Mouse (Mus musculus) CD4-positive helper T cell, adult 2 months (primary cell): ENCODE measurements around the gene Gpr50.

Experiments used
- DNase-seq: peaks from one replicate; pipeline ENCODE4 v3.0.0-alpha.2; 2012; ENCODE audit warnings: low read depth, missing footprints, low spot score

The Gpr50 gene

DNA sequence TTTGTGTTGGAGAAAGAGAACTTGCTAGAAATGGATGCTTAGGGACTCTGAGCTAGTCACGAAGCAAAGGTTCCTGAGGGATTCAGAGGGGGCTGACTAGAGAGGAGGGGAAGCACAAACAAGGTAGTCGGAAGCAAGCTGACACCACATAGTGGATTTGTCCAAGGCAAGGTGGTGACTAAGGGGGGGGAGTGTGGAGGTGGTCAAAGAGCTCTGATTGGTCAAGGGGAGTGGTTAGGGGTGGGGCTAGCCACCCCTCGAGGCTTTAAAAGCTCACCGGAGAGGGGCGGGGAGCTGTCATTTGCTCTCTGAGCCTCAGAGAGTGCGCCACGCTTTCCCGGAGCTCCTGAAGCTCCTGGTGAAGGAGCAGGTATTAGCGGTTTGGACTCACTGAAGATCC lies at the start of gene Gpr50:
Gene Gpr50, plus strand, starts transcription at position 294 of the 400 bp plus-strand sequence.
- DNase-seq, result no peak

DNA sequence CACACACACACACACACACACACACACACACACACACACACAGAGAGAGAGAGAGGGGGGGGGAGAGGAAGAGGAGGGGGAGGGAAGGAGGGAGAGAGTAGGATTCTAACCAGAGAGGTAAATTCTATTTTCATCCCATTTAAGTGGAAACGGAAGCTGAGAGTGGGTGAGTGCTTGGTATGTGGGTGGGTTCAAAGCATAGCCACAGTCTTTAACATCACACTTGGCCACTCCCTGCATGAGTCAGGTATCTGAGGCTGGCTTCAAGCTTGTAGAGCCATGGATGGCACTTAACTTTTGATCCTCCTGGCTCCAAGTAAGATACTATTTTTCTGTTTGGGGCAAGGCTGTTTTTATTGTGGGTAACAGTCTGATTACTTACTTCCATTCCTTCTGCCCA lies 41.2 kb upstream of the Gpr50 start:
- DNase-seq, result peak; percentile 50

DNA sequence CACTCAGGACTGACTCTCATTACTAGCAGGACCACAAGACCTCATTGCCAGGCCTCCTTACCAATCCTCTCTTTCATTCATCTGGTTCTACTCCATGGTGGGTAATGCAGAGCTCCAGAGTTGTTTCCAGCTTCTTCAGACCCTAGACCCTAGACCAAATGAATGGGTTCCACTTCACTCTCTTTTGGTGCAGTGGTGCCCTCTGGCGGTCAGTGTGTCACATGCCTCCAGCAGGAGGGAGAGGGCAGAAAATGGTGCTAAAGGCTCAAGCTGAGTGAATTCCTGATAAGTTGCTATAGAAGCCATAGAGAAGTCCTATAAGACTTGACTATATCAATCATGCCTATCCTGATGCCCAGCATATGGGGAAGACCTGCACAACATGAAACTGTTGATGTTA lies 39.6 kb upstream of the Gpr50 start:
- DNase-seq, result peak; percentile 10

DNA sequence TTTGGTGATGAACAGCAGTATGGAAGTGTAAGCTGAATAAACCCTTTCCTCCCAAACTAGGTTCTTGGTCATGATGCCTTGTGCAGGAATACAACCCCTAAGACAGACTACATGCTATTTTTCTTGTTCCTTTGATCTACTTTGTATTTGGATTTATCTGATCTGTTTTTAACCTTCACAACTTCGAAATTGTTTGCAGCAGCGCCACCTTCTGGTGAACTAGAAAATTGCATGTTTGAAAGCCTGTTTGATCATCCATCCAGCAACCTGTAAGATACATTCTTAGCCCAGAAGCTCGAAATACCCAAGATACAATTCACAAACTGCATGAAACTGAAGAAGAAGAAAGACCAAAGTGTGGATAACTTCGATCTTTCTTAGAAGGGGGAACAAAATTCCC lies 35.2 kb upstream of the Gpr50 start:
- DNase-seq, result peak; percentile 35

DNA sequence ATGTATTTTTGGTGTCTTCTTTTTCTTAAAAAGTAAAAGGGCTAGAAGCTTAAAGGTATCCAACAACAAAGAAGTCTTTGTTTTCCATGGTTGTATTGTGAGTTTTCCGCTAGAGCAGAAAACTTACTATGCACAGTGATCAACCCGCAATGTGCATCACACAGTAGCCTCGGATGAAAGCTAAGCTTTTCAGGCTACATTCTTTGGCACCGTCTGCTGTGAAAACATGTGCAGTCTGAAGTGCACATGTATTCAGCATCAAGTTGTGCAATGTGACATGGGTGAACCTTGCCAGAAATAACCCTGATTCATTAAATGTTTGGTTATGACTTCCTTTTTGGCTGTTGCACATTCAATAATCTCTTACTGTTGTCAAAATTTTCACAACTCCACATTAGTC lies 32.8 kb upstream of the Gpr50 start:
- DNase-seq, result no peak

DNA sequence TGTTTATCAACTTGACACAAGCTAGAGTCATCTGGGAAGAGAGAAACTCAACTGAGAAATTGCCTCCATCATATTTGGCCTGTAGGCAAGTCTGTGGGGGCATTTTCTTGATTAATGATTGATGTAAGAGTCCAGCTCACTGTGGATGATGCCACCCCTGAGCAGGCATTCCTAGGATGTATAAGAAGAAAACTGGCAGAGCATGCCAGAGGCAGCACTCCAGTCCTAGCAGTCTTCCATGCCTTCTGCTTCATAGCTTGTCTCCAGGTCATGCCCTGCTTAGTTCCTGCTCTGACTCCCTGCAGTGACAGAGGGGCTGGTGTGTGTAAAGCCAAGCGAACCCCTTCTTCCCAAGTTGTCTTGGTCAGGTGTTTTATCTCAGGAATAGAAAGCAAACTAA lies 32.3 kb upstream of the Gpr50 start:
- DNase-seq, result no peak

DNA sequence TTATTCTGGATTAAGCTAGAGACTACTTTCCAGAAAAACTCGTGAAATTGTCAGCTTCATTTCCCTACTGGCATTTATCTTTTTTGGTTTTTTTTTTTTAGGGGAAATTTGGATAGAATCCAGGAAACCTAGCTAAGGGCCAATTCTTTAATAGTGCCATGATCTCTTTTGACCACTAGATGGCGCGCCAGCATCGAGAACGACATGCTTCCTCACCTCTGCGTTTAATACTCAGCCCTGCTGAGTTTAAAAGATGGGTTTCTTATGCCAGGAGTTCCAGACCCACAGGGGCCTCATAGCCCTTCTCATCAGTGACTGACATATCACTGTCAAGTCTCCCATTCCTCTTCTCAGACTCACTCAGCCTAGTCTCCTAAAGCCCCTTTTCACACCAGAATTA lies 15.5 kb upstream of the Gpr50 start:
- peak; percentile 13 for DNase-seq

DNA sequence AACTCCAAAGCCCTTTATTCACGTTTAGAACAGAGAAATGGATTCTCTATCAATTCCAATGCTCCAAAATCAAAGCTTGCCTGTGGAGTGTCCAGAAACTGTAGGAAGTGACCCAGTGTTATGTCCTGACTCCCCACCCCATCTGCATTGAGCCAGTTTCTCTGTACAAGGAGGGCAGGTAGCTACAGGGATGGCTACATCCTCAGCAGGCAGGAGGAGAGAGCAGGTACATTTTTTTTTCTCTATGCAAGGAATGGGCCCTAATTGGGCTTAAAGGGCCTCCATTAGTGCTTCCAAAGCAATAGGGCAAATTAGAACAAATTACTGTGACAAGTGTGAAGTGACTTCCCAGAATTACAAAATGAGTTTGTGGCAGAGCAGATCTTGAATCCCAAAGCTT lies 15.0 kb upstream of the Gpr50 start:
- DNase-seq, result no peak

DNA sequence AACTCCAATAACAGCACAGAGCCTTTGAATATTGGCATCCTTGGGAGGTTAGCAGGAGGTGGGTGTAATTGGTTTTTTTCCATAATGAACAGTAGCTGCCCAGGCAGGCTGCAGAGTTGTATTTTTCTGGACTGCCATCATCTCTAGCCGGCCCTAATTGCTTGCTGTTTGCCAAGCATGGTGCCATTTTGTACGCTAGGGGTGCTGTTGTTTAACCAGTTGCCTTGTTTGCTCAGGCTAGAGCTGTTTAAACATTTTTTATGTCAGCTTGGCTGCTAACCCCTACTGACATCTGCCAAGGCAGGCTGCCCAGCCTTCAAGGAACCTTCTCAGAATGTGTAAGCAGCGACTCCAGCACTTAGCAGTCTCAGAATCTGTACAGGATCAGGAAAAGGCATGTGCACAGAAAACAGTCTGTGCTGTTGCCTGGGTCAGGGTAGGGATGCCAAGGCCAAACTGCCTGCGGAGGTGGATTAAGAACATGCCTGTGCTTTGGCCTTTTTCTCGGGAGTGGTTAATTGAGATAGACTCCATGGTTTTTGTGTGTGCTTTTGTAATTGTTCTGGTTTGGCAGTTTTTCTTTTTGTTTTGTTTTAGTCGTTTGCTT lies 14.5 kb upstream of the Gpr50 start:
- no peak for DNase-seq

DNA sequence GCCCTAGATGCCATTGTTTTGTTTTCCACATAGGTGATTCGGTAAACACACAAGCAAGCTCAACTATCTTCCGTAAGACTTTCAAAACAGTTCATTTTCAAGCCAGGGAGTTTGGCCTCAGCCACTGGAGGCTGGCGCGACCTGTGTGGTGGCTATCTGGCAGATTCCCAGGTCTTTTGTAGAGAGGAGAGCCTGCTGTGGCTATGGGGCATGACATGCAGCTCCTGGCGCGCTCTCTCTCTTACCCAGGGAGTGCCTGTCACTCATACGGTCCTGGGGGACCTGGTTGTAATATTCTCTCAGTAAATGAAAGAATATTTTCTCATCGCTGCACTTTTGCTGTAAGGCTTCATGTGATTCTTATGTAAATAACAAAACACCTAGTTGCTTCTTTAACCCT lies 13.5 kb upstream of the Gpr50 start:
- no peak for DNase-seq

DNA sequence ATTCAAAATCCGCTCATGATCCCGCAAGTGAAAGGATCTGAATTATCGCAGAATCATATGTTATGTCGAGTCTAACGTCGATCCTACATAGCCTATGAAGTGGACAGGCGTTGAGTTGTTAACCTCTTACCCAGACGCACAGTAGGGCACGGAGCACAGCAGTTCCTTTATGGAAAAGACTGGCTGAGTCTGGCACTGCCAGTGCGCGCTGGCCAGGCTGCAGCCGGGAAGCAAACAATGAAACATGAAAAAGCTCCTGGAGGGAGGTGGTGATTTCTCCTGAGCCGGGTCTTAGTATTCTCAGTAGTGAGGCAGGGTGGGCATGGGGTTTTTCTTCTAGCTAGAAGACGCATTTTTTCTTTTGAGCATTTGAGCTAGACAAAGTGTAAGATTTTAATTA lies 1.7 kb upstream of the Gpr50 start:
- no peak for DNase-seq

DNA sequence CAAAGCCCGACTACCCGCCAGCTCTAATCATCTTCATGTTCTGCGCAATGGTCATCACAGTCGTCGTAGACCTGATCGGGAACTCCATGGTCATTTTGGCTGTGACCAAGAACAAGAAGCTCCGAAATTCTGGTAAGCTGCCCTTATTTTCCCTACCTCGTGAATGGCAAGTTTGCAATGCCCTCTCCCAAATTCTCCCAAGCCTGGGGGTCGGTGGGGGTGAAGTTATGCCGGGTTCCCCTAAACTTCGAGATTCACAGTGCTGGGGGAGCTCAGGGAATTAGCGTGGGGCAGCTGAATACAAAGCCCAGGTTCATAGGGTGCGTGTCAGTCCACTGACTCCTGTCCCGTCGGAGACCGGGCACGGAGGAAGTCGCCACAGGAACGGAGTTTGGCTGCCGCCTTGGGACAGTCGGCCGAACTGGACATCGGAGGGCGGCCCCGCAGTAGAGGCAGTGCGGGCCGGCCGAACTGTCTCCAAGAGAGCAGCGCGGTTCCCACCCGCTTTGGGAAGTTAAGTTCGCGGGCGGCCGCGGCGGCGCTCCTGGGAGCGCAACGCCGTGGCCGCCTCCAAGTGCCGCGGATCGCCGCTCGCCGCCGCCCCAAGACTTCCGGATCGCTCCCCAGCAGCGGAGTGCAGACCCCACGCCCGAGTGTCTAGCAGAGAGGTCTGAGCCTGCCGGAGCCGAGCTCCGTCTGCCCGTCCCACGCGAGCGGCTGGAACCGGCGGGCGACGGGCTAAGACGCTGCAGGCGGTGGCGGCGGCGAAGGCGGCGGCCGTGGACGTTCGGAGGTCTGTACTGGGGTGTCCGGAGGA lies 612 bp downstream of the Gpr50 start:
- DNase-seq, result no peak

DNA sequence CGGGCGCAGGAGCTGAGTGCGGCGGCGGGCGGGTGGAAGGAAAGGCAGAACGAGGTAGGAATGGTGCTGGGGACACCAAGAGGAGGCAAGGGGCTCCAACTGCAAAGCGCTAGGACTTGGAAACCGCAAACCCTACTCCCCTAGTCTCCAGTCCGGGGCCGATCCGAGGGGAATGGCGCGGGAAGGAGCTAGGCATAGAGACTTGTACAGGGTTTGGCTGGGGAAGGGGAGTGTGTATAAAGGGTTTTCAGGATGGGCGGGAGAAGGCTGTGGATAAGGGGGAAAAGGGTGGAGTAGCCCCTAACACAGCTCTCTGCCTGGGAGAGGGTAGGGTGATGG lies 1.2 kb downstream of the Gpr50 start:
- DNase-seq, result no peak

DNA sequence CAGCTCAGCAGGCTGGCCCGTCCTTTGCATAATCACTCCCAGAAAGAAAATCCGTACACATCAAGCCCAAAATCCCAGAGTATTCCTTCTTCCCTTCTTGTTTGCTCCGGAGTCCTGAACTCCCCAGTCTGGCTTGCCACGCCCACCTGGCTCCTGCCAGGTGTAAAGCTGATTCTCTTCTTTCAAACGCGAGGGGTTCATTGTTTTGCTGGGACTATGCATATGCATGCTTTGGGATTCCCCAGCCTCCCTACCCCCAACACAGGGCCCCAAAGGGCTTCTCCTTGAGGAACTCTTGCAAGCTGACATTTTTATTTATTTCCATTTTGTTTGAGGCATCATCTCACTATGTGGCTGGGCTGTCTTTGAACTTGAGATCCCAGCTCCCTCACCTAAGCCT lies 6.8 kb downstream of the Gpr50 start:
- no peak for DNase-seq

DNA sequence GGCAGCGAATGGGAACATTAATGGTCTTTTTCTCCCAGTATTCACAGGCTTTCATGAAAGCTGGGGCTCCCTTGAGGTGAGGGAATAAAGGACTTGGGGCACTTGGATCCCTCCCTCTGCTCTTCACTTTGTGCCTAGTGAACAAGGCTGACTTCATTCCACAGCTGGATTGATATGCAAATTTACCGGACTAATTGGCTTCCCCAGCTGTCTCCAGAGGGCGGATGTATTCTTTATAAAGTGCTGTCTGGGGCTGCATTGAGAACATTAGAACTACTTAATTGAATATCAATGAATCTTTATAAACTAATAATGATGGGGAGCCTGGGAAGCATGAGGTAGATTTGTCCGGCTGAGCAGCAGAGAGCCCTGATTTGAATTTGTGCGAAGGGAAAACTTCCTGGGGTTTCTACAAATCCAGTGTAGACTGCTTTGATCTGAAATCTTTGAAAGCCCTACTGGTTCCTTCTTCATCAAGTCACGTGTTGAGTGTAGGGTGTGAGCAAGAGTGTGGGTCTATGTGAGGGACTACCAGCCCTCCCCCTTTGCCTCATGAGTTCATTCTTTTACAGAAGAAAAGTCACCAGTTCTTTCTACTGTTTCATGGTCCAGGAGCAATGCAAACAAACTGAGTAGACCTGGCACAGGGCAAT lies 37.5 kb downstream of the Gpr50 start:
- no peak for DNase-seq
